Mouse (Mus musculus): Measurements from ENCODE around the gene Sbds. TPM values are rescaled to one million over a fixed set of nuclear protein-coding genes. Genes with fewer than 3 reads are reported as not detected.
"Not testable (repeated sequence)": the region's sequence is repeated elsewhere in the genome, so short reads cannot be mapped to it uniquely, and the experiment has no call there.

Gene Sbds
- polyA plus RNA-seq, 1 experiment from 2014 or later = 64.3 TPM

DNA sequence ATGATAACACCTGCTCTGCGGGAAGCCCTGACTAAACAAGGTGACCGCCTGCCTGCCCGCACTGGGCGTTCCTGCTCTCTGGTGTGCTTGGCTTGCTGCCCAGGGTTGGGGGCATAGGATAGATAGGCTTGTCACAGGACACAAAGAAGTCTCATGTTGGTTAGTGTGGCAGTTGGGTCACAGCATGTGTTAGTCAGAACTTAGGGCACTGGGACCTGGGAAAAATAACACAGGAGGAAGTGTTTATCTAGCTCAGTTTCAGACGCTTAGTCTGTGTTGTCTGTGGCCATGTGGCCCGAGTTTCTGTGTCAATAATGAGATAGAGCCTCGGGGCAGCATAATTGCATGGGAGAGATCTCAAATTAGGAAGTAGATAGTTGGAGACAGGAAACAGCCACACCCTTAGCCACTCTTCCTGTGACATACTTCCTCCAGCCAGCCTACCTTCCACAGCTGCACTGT is 22.7 kb upstream of the Sbds start:
- H3K36me3 ChIP-seq = peaks cover 90% of the 10 kb centered on the region
- no peaks in the 10 kb centered on the region for H3K27me3 ChIP-seq
- no peak overlapping the region for H3K4me3 ChIP-seq
- H3K4me1 ChIP-seq = no peaks in the 10 kb centered on the region
- no peak overlapping the region for H3K27ac ChIP-seq
- H3K4me2 ChIP-seq (replicated peaks) = no peak overlapping the region
- no peak for ATAC-seq (ENCODE audit: low FRiP score, low read depth)
- no peak overlapping the region for H3K9ac ChIP-seq
- no peaks in the 10 kb centered on the region for H3K9me3 ChIP-seq
- 86% methylated on average over 7 of the region's 7 CpGs for WGBS

DNA sequence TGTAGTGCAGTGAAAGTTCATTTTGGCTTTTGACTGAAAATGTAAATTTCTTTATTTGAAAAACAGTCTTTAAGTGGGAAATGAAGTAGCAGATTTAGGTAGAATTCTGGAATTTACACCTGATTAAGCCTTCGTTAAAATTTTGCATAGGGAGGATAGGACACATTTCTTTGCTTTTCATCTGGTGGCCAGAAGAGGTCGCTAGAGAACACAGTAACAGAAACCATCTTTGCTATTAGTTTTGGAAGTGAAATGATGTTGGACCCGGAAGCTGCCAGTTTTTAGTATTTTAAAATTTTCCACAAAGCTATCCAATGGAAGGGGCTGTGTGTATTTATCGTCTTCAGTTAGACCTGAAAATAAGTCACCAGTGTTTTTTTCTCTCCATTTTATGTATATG is 20.2 kb upstream of the Sbds start:
- H3K4me1 ChIP-seq = no peaks in the 10 kb centered on the region
- H3K4me3 ChIP-seq = no peak overlapping the region
- no peak overlapping the region for H3K9ac ChIP-seq
- 49% methylated on average over 4 of the region's 4 CpGs for WGBS
- no peak overlapping the region for H3K4me2 ChIP-seq (replicated peaks)
- H3K36me3 ChIP-seq = peaks cover 87% of the 10 kb centered on the region
- no peaks in the 10 kb centered on the region for H3K9me3 ChIP-seq
- no peak for ATAC-seq (ENCODE audit: low FRiP score, low read depth)
- H3K27me3 ChIP-seq = no peaks in the 10 kb centered on the region
- no peak overlapping the region for H3K27ac ChIP-seq

DNA sequence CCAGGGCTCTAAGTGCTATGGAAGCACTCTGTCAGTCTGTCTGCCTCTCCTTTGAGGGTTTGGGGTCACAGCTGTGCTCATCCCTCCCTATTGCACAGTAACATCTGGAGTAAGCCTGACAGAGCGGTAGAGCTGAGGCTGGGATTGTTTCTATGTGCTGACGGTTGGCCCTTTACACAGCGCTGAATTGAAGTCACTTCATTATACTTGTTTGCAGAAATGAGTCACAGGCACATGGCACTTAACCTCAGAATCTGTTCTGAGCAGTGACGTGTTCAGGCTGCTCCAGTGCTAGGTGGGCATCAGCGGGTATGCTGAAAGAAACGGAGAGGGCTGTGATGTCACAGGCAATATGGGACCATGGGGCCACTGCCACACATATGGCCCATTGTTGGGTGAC is 17.7 kb upstream of the Sbds start:
- Histone ChIP-seq H3K36me3 (peaks cover 83% of the 10 kb centered on the region), H3K27me3 (no peaks in the 10 kb centered on the region), H3K4me2 (replicated peaks) (no peak overlapping the region), H3K4me3 (no peak overlapping the region), H3K27ac (no peak overlapping the region), H3K9ac (no peak overlapping the region), H3K9me3 (no peaks in the 10 kb centered on the region), H3K4me1 (no peaks in the 10 kb centered on the region)
- ATAC-seq (ENCODE audit: low FRiP score, low read depth) = no peak
- WGBS = 87% methylated on average over 6 of the region's 6 CpGs

DNA sequence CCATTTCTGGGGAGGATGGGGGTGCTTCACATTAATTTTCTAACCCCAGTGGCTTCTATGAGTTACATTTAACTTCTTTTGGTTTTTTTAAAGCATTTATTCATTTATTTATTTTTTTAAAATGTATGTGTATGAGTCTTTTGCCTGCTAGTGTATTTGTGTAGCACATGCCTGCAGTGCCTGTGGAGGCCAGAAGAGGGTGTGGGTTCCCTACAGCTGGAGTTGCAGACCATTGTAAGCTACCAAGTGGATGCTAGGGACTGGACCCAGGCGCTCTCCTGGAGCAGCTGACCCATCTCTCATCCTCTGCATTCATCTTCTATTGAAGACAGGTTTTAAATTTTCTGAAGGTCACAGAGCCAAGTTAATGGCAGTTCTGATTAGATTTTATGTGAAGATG is 17.0 kb upstream of the Sbds start:
- Histone ChIP-seq H3K27ac (no peak overlapping the region), H3K36me3 (peaks cover 83% of the 10 kb centered on the region), H3K4me2 (replicated peaks) (no peak overlapping the region), H3K9me3 (no peaks in the 10 kb centered on the region), H3K4me1 (no peaks in the 10 kb centered on the region), H3K9ac (no peak overlapping the region), H3K4me3 (no peak overlapping the region), H3K27me3 (no peaks in the 10 kb centered on the region)
- 94% methylated on average over 1 of the region's 1 CpGs for WGBS
- no peak for ATAC-seq (ENCODE audit: low FRiP score, low read depth)

DNA sequence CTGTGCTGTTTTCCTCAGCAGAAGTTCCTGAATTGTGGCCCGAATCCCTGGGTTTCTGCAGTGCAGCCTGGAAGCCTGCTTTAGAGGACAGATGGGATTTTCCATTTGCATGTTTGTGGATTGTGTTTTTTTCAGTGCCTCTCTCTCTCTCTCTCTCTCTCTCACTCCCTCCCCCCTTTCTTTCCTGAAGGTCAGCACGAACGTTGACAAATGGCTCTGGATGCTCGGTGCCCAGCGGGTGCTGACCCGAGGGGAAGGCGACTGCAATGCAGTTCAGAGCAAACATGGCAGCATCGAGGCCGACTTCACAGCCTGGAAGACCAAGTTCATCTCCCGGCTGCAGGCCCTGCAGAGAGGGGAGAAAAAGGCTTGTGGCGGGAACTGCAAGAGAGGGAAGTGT is 13.6 kb upstream of the Sbds start:
- Histone ChIP-seq H3K36me3 (peaks cover 80% of the 10 kb centered on the region), H3K4me2 (replicated peaks) (no peak overlapping the region), H3K27ac (no peak overlapping the region), H3K4me1 (no peaks in the 10 kb centered on the region), H3K27me3 (no peaks in the 10 kb centered on the region), H3K9me3 (no peaks in the 10 kb centered on the region), H3K4me3 (no peak overlapping the region), H3K9ac (no peak overlapping the region)
- 83% methylated on average over 11 of the region's 11 CpGs for WGBS
- ATAC-seq (ENCODE audit: low FRiP score, low read depth) = no peak

DNA sequence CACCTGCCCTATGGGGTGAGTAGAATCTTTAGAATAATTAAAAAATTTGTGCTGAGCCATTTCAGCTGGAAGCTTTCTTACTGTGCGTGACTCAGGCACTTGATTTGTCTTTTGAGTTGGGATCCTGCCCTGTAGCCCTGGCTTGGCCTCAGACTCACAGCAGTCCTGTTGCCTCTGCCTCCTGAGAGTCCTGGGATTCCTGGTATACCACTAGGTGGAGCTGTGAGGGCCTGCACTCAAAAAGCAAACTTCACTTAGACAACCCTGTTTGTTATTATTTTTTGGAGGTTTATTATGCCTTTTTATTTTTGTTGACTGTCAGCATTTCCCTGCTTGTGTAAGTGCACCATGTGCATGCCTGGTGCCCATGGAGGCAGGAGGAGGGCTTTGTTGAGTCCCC is 12.0 kb upstream of the Sbds start:
- ATAC-seq (ENCODE audit: low FRiP score, low read depth) = no peak
- Histone ChIP-seq H3K27ac (no peak overlapping the region), H3K9me3 (no peaks in the 10 kb centered on the region), H3K4me1 (no peaks in the 10 kb centered on the region), H3K36me3 (peaks cover 77% of the 10 kb centered on the region), H3K27me3 (no peaks in the 10 kb centered on the region), H3K4me2 (replicated peaks) (no peak overlapping the region), H3K9ac (no peak overlapping the region), H3K4me3 (no peak overlapping the region)
- WGBS = 86% methylated on average over 1 of the region's 1 CpGs

DNA sequence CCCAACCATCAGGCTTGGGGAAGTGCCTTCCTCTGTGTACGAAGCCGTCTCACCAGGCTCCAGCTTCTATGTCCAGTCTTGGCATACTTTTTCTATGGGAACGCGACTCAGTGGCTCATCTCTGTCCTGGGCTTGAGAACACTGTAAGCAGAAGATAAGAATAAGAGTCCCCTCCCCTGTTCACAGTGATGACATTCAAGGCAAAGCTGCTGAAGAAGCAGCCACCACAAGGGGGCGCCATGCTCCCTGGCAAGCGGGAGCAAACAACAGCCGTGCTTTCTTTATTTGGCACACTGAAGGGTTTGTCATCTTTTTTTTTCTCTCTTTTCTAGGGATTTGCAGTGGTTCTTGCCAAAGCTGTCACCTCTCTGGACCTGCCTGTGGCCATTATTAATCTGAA is 11.3 kb upstream of the Sbds start:
- Histone ChIP-seq H3K4me1 (no peaks in the 10 kb centered on the region), H3K4me3 (no peak overlapping the region), H3K36me3 (peaks cover 75% of the 10 kb centered on the region), H3K9ac (no peak overlapping the region), H3K9me3 (no peaks in the 10 kb centered on the region), H3K4me2 (replicated peaks) (no peak overlapping the region), H3K27me3 (no peaks in the 10 kb centered on the region), H3K27ac (no peak overlapping the region)
- no peak for ATAC-seq (ENCODE audit: low FRiP score, low read depth)
- WGBS = 91% methylated on average over 7 of the region's 7 CpGs

DNA sequence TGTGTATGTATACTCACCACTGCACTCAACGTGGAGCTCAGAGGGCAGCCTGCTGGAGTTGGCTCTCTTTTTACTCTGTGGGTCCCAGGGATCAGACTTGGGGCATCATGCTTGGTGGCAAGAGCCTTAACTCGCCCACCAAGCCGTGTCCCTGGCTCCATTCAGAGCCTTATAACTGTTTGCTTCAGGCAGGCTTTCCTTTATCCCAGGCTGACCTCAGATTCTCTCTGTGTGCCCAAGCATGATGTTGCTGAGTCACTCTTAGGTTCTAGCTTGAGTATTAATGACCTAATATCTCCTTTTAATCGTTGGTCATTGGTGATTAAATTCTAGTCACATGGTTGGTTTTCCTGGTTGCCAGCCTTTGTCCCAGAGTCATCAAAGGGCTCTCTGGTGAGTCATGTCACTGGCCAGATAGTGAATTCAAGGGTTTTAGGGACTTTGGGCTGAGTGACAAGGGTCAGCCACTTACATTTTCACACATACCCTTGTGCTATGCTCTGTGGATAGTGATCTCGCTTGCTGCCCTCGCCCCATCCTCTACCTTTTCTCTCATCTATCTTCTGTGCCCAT is 9.2 kb upstream of the Sbds start:
- Histone ChIP-seq H3K4me1 (no peaks in the 10 kb centered on the region), H3K9me3 (no peaks in the 10 kb centered on the region), H3K4me2 (replicated peaks) (no peak overlapping the region), H3K4me3 (no peak overlapping the region), H3K27me3 (no peaks in the 10 kb centered on the region), H3K36me3 (peaks cover 62% of the 10 kb centered on the region), H3K9ac (no peak overlapping the region), H3K27ac (no peak overlapping the region)
- no peak for ATAC-seq (ENCODE audit: low FRiP score, low read depth)
- 92% methylated on average over 6 of the region's 6 CpGs for WGBS

DNA sequence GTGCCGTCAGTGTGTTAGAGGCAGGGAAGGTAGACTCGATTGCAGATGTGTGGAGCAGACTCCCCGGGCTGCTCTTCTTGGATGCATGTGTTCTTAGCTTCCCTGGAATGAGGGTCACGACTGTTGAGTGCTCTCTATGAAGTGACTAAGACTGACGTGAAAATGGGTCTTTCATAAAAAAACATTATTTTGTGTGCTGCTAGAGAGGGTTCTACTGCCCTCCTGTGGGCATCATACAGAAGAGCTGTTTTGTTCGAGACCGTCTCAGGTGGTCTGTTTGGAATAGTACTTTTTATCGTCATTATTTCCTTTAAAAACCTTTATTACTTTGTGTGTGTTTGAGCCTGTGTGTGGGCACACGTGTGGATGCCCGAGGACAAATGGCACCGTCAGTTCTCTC is 8.1 kb upstream of the Sbds start:
- Histone ChIP-seq H3K4me1 (no peaks in the 10 kb centered on the region), H3K36me3 (peaks cover 54% of the 10 kb centered on the region), H3K4me2 (replicated peaks) (no peak overlapping the region), H3K27ac (no peak overlapping the region), H3K9me3 (no peaks in the 10 kb centered on the region), H3K27me3 (no peaks in the 10 kb centered on the region), H3K4me3 (no peak overlapping the region), H3K9ac (no peak overlapping the region)
- 72% methylated on average over 11 of the region's 11 CpGs for WGBS
- ATAC-seq (ENCODE audit: low FRiP score, low read depth) = no peak

DNA sequence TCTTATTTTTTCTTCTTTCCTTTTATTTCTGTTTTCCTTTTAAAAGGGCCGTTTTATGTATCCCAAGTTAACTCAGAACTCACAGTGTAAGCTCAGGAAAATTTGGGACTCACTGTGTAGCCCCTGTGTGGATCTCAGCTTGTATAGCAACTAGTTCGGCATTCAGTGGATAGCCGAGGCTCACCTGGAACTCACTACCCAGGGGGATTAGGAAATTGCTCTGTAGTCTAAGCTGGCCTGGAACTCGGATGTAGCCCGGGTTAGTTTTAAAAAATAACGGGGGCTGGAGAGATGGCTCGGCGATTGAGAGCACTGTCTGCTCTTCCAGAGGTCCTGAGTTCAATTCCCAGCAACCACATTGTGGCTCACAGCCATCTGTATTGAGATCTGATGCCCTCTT is 2.0 kb upstream of the Sbds start:
- 10% methylated on average over 8 of the region's 8 CpGs for WGBS
- ATAC-seq (ENCODE audit: low FRiP score, low read depth) = no peak
- peak overlapping the region; percentile 73; the same call in 1 of the 2 replicates for H3K27ac ChIP-seq

DNA sequence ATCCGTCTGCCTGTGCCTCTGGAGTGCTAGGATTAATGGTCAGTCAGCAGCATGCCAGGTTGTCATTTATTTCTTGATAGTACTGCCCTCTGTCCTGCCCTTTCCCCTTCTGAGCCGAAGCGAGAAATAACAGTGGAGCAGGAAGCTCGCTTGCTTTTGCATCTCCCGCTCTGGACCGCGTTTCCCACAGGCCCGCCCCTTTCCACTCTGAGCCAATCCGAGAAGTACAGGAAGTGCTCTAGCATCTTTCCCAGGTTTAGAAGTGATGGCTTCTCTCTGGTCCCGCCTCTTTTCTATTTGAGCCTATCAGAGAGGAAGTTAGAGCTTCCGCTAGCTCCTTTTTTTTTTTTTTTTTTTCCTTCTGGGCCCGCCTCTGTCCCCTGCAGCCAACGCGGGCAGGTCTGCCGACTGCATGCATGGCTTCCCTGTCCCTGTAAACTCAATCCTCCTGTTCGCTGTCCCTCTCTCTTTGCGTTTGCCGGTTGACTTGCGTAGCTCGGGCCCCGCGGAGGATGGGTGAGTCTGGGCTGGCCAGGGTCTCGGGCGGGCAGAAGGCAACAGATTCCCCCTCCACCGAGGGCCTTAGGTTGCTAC is 1.4 kb upstream of the Sbds start:
- ATAC-seq (ENCODE audit: low FRiP score, low read depth) = peak; percentile 95
- Histone ChIP-seq H3K4me1 (peaks cover 25% of the 10 kb centered on the region), H3K4me3 (peak overlapping the region; percentile 77), H3K9me3 (no peaks in the 10 kb centered on the region), H3K27me3 (no peaks in the 10 kb centered on the region), H3K4me2 (replicated peaks) (peak overlapping the region; percentile 85), H3K9ac (peak overlapping the region; percentile 81), H3K27ac (peak overlapping the region; percentile 73; the same call in 1 of the 2 replicates), H3K36me3 (peaks cover 21% of the 10 kb centered on the region)
- WGBS = under 1% methylated on average over 25 of the region's 25 CpGs

More for the DNA sequence above, 2.0 kb upstream of the Sbds start:
- H3K4me2 ChIP-seq (replicated peaks) = peak overlapping the region; percentile 76
- H3K9me3 ChIP-seq = no peaks in the 10 kb centered on the region
- H3K4me1 ChIP-seq = peaks cover 25% of the 10 kb centered on the region
- H3K27me3 ChIP-seq = no peaks in the 10 kb centered on the region
- H3K9ac ChIP-seq = peak overlapping the region; percentile 81
- H3K36me3 ChIP-seq = peaks cover 20% of the 10 kb centered on the region
- H3K4me3 ChIP-seq = peak overlapping the region; percentile 77

DNA sequence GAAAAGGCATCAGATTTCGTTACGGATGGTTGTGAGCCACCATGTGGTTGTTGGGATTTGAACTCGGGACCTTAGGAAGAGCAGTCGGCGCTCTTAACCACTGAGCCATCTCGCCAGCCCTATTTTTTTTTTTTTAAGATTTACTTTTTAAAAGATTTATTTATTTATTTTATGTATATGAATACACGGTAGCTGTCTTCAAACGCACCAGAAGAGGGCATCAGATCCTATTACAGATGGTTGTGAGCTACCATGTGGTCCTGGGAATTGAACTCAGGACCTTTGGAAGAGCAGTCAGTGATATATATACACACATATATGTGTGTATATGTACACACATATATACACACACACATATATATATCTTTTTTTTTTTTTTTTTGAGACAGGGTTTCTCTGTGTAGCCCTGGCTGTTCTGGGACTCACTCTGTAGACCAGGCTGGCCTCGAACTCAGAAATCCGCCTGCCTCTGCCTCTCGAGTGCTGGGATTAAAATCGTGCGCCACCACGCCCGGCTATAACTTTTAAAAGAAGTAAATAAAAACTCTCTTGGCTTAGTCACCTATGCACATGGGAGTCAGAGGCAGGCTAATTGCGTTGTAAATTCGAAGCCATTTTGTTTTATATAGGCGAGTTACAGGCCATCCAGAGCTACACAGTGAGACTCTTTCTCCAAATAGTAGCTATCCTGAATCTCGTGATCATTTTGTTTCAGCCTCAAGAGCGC is 632 bp upstream of the Sbds start:
- H3K36me3 ChIP-seq = peaks cover 27% of the 10 kb centered on the region
- WGBS = 19% methylated on average over 20 of the region's 20 CpGs
- H3K27me3 ChIP-seq, H3K9me3 ChIP-seq, H3K9ac ChIP-seq: not testable (repeated sequence)
- peak overlapping the region; percentile 77 for H3K4me3 ChIP-seq
- H3K27ac ChIP-seq = peak overlapping the region; percentile 73; the same call in 1 of the 2 replicates
- H3K4me1 ChIP-seq = peaks cover 25% of the 10 kb centered on the region
- peak; percentile 0; the same call in 1 of the 2 replicates for ATAC-seq (ENCODE audit: low FRiP score, low read depth)
- H3K4me2 ChIP-seq (replicated peaks) = peak overlapping the region; percentile 85
